Mouse (Mus musculus): ENCODE measurements at regions not wholly inside any gene's neighbourhood (a gene's known extent, or its start where the extent isn't known, plus 50 kb on each side); places are given as distances from the start of the nearest gene placed in this dataset.
"Not testable (repeated sequence)": the region's sequence is repeated elsewhere in the genome, so short reads cannot be mapped to it uniquely, and the experiment has no call there.

GRCm38 (mm10) chr13:52279281-52279969 is 251.7 kb downstream of the Diras2 start:
- no peak for DNase-seq

GRCm38 (mm10) chr13:52279970-52280348 is 251.1 kb downstream of the Diras2 start:
- DNase-seq: no peak

GRCm38 (mm10) chr13:52281271-52281670 is 249.8 kb downstream of the Diras2 start:
- no peak for DNase-seq

GRCm38 (mm10) chr13:52282500-52282899 is 248.6 kb downstream of the Diras2 start:
- peak; percentile 78 for DNase-seq

GRCm38 (mm10) chr13:52283456-52283855 is 247.6 kb downstream of the Diras2 start:
- DNase-seq: no peak

GRCm38 (mm10) chr13:52284026-52284801 is 246.9 kb downstream of the Diras2 start:
- DNase-seq: no peak

GRCm38 (mm10) chr13:52288400-52288799 is 242.7 kb downstream of the Diras2 start:
- no peak for DNase-seq

- DNase-seq: no peak
These were observed 235.2 kb downstream of the Diras2 start for GRCm38 (mm10) chr13:52295847-52296246.

- no peak for DNase-seq
These were observed 234.4 kb downstream of the Diras2 start for GRCm38 (mm10) chr13:52296541-52297276.

GRCm38 (mm10) chr13:52297277-52297623 is 233.8 kb downstream of the Diras2 start:
- DNase-seq: no peak

- DNase-seq: no peak
These were observed 232.7 kb downstream of the Diras2 start for GRCm38 (mm10) chr13:52298362-52298761.

GRCm38 (mm10) chr13:52305328-52305727 is 225.8 kb downstream of the Diras2 start:
- DNase-seq: not testable (repeated sequence)

- peak; percentile 69 for DNase-seq
These were observed 224.2 kb downstream of the Diras2 start for GRCm38 (mm10) chr13:52306783-52307440.

GRCm38 (mm10) chr13:52310954-52311353 is 220.1 kb downstream of the Diras2 start:
- no peak for DNase-seq

GRCm38 (mm10) chr13:52318276-52318675 is 212.8 kb downstream of the Diras2 start:
- DNase-seq: no peak

- DNase-seq: no peak
These were observed 207.4 kb downstream of the Diras2 start for GRCm38 (mm10) chr13:52323691-52324090.

GRCm38 (mm10) chr13:52324378-52324777 is 206.7 kb downstream of the Diras2 start:
- not testable (repeated sequence) for DNase-seq

GRCm38 (mm10) chr13:52325647-52326046 is 205.4 kb downstream of the Diras2 start:
- not testable (repeated sequence) for DNase-seq

- no peak for DNase-seq
These were observed 203.3 kb downstream of the Diras2 start for GRCm38 (mm10) chr13:52327734-52328133.

- DNase-seq: peak; percentile 68
These were observed 202.3 kb downstream of the Diras2 start for GRCm38 (mm10) chr13:52328766-52329165.

- DNase-seq: peak; percentile 78
These were observed 200.0 kb downstream of the Diras2 start for GRCm38 (mm10) chr13:52331068-52331467.

- DNase-seq: no peak
These were observed 196.1 kb downstream of the Diras2 start for GRCm38 (mm10) chr13:52334962-52335361.

GRCm38 (mm10) chr13:52337936-52338335 is 193.1 kb downstream of the Diras2 start:
- DNase-seq: no peak

Measured in right cerebral cortex, adult 18-20 months (tissue).